Mouse (Mus musculus): ENCODE measurements at regions not wholly inside any gene's neighbourhood (a gene's known extent, or its start where the extent isn't known, plus 50 kb on each side); places are given as distances from the start of the nearest gene placed in this dataset.

DNA sequence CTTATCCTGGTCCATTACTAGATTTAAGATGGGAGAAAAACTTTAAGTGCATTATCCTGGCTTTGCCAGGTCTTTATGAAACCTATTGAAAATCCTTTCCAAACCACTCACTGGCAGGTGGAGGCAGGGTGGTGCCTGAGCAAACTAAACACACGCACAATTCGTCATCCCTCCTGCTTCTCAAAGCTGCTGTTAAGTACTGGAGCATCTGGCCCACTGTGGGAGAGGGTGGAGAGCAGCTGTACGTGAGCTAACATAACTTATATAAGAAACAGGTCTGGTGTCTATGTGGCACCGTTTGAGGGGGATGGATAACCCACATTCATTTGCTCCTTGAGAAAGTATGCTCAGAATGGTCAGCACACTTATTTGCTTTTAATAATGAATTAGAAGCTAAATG, 1097.7 kb upstream of the Lrrc6 start:
- no peaks in the 10 kb centered on the region; the same call in 1 of the 2 replicates for H3K9me3 ChIP-seq (replicated peaks; ENCODE audit: control insufficient read depth, low read length)
- WGBS, result 71% methylated on average over 4 of the region's 4 CpGs

GRCm38 (mm10) chr15:67576581-67576980, 1075.9 kb upstream of the Lrrc6 start:
- Histone ChIP-seq H3K4me1 (ENCODE audit: control insufficient read depth, insufficient read depth, low read length) (no peaks in the 10 kb centered on the region), H3K9ac (ENCODE audit: low read length) (no peak overlapping the region), H3K27me3 (ENCODE audit: control insufficient read depth, insufficient read depth, low read length) (no peaks in the 10 kb centered on the region), H3K9me3 (replicated peaks; ENCODE audit: control insufficient read depth, low read length) (no peaks in the 10 kb centered on the region), H3K27ac (ENCODE audit: low read length) (no peak overlapping the region), H3K4me2 (ENCODE audit: low read depth, low read length) (no peak overlapping the region), H3K36me3 (ENCODE audit: control insufficient read depth, insufficient read depth) (no peaks in the 10 kb centered on the region), H3K4me3 (ENCODE audit: low read length) (no peak overlapping the region)
- ATAC-seq (replicated peaks; ENCODE audit: extremely low read depth, insufficient read depth, low FRiP score), result no peak
- WGBS, result 61% methylated on average over 1 of the region's 1 CpGs

More for the DNA sequence above, 1097.7 kb upstream of the Lrrc6 start:
- Histone ChIP-seq H3K4me1 (ENCODE audit: control insufficient read depth, insufficient read depth, low read length) (no peaks in the 10 kb centered on the region), H3K4me3 (ENCODE audit: low read length) (no peak overlapping the region), H3K9ac (ENCODE audit: low read length) (no peak overlapping the region), H3K4me2 (ENCODE audit: low read depth, low read length) (no peak overlapping the region), H3K36me3 (ENCODE audit: control insufficient read depth, insufficient read depth) (no peaks in the 10 kb centered on the region), H3K27me3 (ENCODE audit: control insufficient read depth, insufficient read depth, low read length) (no peaks in the 10 kb centered on the region), H3K27ac (ENCODE audit: low read length) (no peak overlapping the region)
- no peak for ATAC-seq (replicated peaks; ENCODE audit: extremely low read depth, insufficient read depth, low FRiP score)

DNA sequence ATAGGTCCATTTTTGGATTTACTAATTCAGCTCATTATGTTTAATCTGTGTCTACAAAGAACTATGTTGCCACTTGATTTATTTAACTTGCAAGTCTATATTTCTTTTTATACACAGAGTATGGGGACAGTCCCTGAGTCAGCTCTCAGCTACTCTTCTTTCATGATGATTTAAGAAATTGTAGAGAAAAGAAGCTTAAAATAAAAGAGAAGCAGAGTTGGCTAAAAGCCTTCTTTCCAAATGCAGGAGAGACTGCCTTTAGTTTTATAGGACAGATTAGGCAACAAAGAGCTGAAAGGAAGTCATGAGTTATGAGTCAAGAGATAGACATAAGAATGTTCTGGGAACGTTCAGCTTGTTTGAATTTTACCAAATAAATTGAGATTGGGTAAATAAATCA, 1070.9 kb upstream of the Lrrc6 start:
- no peak for ATAC-seq (replicated peaks; ENCODE audit: extremely low read depth, insufficient read depth, low FRiP score)
- Histone ChIP-seq H3K4me3 (ENCODE audit: low read length) (no peak overlapping the region), H3K27ac (ENCODE audit: low read length) (no peak overlapping the region), H3K9me3 (replicated peaks; ENCODE audit: control insufficient read depth, low read length) (no peaks in the 10 kb centered on the region), H3K9ac (ENCODE audit: low read length) (no peak overlapping the region), H3K4me2 (ENCODE audit: low read depth, low read length) (no peak overlapping the region), H3K27me3 (ENCODE audit: control insufficient read depth, insufficient read depth, low read length) (no peaks in the 10 kb centered on the region), H3K4me1 (ENCODE audit: control insufficient read depth, insufficient read depth, low read length) (no peaks in the 10 kb centered on the region), H3K36me3 (ENCODE audit: control insufficient read depth, insufficient read depth) (no peaks in the 10 kb centered on the region)
- 52% methylated on average over 1 of the region's 1 CpGs for WGBS

DNA sequence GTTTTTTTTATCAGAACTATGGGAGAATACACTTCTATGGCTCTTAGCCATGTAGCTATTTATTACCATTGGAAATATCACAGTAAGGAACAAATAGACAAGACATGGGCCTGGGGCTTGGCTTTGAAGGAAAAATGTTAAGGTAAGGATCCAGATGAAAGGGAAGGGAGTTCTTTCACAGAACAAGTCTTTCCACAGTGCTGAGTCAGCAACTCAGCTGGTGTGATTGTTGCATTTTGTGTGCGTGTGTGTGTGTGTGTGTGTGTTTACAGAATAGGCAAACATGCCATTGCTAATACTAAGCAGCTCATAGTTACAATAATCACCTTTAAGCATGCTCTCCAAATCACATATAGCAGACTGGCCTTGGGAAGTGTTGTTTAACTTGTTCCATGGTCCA, 1056.6 kb upstream of the Lrrc6 start:
- Histone ChIP-seq H3K4me2 (ENCODE audit: low read depth, low read length) (no peak overlapping the region), H3K4me3 (ENCODE audit: low read length) (no peak overlapping the region), H3K9ac (ENCODE audit: low read length) (no peak overlapping the region), H3K9me3 (replicated peaks; ENCODE audit: control insufficient read depth, low read length) (no peaks in the 10 kb centered on the region), H3K27me3 (ENCODE audit: control insufficient read depth, insufficient read depth, low read length) (no peaks in the 10 kb centered on the region), H3K27ac (ENCODE audit: low read length) (no peak overlapping the region), H3K36me3 (ENCODE audit: control insufficient read depth, insufficient read depth) (no peaks in the 10 kb centered on the region), H3K4me1 (ENCODE audit: control insufficient read depth, insufficient read depth, low read length) (no peaks in the 10 kb centered on the region)
- 81% methylated on average over 1 of the region's 1 CpGs for WGBS
- ATAC-seq (replicated peaks; ENCODE audit: extremely low read depth, insufficient read depth, low FRiP score), result no peak

DNA sequence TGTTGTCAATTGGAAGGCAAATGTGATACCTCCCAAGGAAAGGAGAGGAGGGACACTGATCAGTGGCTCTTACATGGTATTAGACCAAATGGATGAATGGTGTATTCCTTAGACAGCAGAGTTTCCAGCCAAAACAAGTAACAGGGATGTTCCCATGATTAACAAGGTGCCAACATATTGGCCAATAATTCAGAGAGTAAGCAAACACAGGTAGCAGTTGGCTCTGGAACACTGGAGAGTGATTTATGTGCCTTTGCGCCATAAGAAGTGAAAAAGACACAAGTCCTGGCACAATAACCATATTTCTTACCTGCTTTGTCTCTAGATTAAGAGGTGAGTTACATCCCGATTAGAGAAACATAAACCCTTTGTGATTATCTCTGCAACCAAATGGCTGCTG, 1051.2 kb upstream of the Lrrc6 start:
- H3K9ac ChIP-seq (ENCODE audit: low read length), result no peak overlapping the region
- no peaks in the 10 kb centered on the region for H3K36me3 ChIP-seq (ENCODE audit: control insufficient read depth, insufficient read depth)
- H3K4me2 ChIP-seq (ENCODE audit: low read depth, low read length), result no peak overlapping the region
- H3K9me3 ChIP-seq (replicated peaks; ENCODE audit: control insufficient read depth, low read length), result no peaks in the 10 kb centered on the region
- no peaks in the 10 kb centered on the region for H3K27me3 ChIP-seq (ENCODE audit: control insufficient read depth, insufficient read depth, low read length)
- no peaks in the 10 kb centered on the region for H3K4me1 ChIP-seq (ENCODE audit: control insufficient read depth, insufficient read depth, low read length)
- no peak overlapping the region for H3K27ac ChIP-seq (ENCODE audit: low read length)
- WGBS, result 81% methylated on average over 2 of the region's 2 CpGs
- H3K4me3 ChIP-seq (ENCODE audit: low read length), result no peak overlapping the region
- ATAC-seq (replicated peaks; ENCODE audit: extremely low read depth, insufficient read depth, low FRiP score), result no peak

- no peak overlapping the region for H3K27ac ChIP-seq (ENCODE audit: low read length)
- H3K4me3 ChIP-seq (ENCODE audit: low read length), result no peak overlapping the region
- no peak overlapping the region for H3K4me2 ChIP-seq (ENCODE audit: low read depth, low read length)
- no peaks in the 10 kb centered on the region for H3K36me3 ChIP-seq (ENCODE audit: control insufficient read depth, insufficient read depth)
- no peak overlapping the region for H3K9ac ChIP-seq (ENCODE audit: low read length)
- H3K27me3 ChIP-seq (ENCODE audit: control insufficient read depth, insufficient read depth, low read length), result no peaks in the 10 kb centered on the region
- H3K4me1 ChIP-seq (ENCODE audit: control insufficient read depth, insufficient read depth, low read length), result no peaks in the 10 kb centered on the region
- H3K9me3 ChIP-seq (replicated peaks; ENCODE audit: control insufficient read depth, low read length), result no peaks in the 10 kb centered on the region
- ATAC-seq (replicated peaks; ENCODE audit: extremely low read depth, insufficient read depth, low FRiP score), result no peak
- WGBS, result 89% methylated on average over 1 of the region's 1 CpGs
Measured at GRCm38 (mm10) chr15:67546896-67547400, 1046.2 kb upstream of the Lrrc6 start.

DNA sequence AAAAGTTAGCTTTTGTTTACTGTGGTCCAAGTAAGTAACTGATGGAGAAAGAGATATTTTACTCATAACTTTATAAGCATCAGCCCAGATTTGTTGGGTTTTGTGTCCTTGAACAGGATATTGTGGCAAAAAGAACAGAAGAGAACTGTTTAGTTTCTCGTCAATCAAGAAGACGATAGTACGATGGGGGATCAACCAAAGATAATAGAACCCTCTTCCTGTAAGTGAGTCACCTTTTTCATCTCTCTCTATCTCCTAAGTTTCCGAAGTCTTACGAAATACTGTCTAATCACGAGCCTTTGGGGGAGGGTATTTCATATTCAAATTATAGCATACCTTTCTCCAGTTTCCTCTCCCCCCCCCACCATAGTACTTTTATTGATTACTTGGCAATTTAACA, 1045.0 kb upstream of the Lrrc6 start:
- Histone ChIP-seq H3K9me3 (replicated peaks; ENCODE audit: control insufficient read depth, low read length) (no peaks in the 10 kb centered on the region), H3K4me3 (ENCODE audit: low read length) (no peak overlapping the region), H3K4me1 (ENCODE audit: control insufficient read depth, insufficient read depth, low read length) (no peaks in the 10 kb centered on the region), H3K36me3 (ENCODE audit: control insufficient read depth, insufficient read depth) (no peaks in the 10 kb centered on the region), H3K9ac (ENCODE audit: low read length) (no peak overlapping the region), H3K27ac (ENCODE audit: low read length) (no peak overlapping the region), H3K4me2 (ENCODE audit: low read depth, low read length) (no peak overlapping the region), H3K27me3 (ENCODE audit: control insufficient read depth, insufficient read depth, low read length) (no peaks in the 10 kb centered on the region)
- 66% methylated on average over 6 of the region's 6 CpGs for WGBS
- no peak for ATAC-seq (replicated peaks; ENCODE audit: extremely low read depth, insufficient read depth, low FRiP score)

DNA sequence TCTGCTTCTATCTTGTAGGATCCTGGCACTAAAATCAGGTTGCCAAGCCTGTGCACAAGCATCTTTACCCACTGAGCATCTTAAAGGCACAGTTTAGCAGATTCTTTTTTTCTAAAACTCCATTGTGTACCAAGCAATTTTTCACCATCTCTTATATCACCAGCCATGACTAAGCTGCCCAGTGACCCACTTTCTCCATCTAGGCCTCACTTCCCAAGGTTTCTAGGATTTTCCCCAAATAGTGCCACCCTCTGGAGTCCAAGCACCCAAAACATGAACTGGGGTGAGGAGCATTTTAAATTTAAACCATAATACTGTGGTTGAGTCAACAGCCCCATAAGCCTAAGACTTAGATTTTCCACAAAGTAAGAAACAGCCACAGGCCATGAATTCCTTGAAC, 1013.0 kb upstream of the Lrrc6 start:
- ATAC-seq (replicated peaks; ENCODE audit: extremely low read depth, insufficient read depth, low FRiP score), result no peak
- Histone ChIP-seq H3K4me2 (ENCODE audit: low read depth, low read length) (no peak overlapping the region), H3K9me3 (replicated peaks; ENCODE audit: control insufficient read depth, low read length) (no peaks in the 10 kb centered on the region), H3K36me3 (ENCODE audit: control insufficient read depth, insufficient read depth) (no peaks in the 10 kb centered on the region), H3K27ac (ENCODE audit: low read length) (no peak overlapping the region), H3K9ac (ENCODE audit: low read length) (no peak overlapping the region), H3K4me1 (ENCODE audit: control insufficient read depth, insufficient read depth, low read length) (no peaks in the 10 kb centered on the region), H3K4me3 (ENCODE audit: low read length) (no peak overlapping the region), H3K27me3 (ENCODE audit: control insufficient read depth, insufficient read depth, low read length) (no peaks in the 10 kb centered on the region)

- ATAC-seq (replicated peaks; ENCODE audit: extremely low read depth, insufficient read depth, low FRiP score), result no peak
Measured at GRCm38 (mm10) chr15:67495001-67495658, 994.4 kb upstream of the Lrrc6 start.

More at GRCm38 (mm10) chr15:67495001-67495658, 994.4 kb upstream of the Lrrc6 start:
- no peak overlapping the region for H3K4me2 ChIP-seq (ENCODE audit: low read depth, low read length)
- H3K9ac ChIP-seq (ENCODE audit: low read length), result no peak overlapping the region
- H3K36me3 ChIP-seq (ENCODE audit: control insufficient read depth, insufficient read depth), result no peaks in the 10 kb centered on the region
- H3K4me3 ChIP-seq (ENCODE audit: low read length), result no peak overlapping the region
- H3K9me3 ChIP-seq (replicated peaks; ENCODE audit: control insufficient read depth, low read length), result no peaks in the 10 kb centered on the region
- no peak overlapping the region for H3K27ac ChIP-seq (ENCODE audit: low read length)
- H3K27me3 ChIP-seq (ENCODE audit: control insufficient read depth, insufficient read depth, low read length), result no peaks in the 10 kb centered on the region
- H3K4me1 ChIP-seq (ENCODE audit: control insufficient read depth, insufficient read depth, low read length), result no peaks in the 10 kb centered on the region
- 82% methylated on average over 7 of the region's 7 CpGs for WGBS
